Mouse (Mus musculus): ENCODE data around the gene Ciart.

DNA sequence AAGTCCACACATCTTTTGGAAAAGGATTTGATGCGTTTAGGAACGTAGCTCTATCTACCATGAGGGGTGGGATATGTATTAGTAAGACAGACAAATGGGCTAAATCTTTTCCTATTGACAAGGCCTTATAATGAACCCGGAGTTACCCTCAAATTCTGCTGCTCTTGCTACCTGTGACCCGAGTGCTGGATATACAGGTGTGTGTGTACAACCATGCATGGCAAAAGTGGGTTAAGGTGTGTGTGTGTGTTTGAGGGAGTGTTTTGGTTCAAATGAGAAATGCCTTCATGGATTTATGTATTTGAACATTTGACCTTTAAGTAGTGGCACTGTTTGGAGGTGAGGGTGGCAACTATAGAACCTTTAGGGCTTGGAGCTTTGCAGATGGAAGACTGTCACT lies 53.0 kb downstream of the Ciart start:
- TF ChIP-seq CTCF (IDR thresholded peaks at IDR 0.05; ENCODE audit: low read depth, low read length) = no peak
- TF ChIP-seq POLR2A (IDR thresholded peaks at IDR 0.05; ENCODE audit: insufficient read depth, low read length) = no peak
- TF ChIP-seq EP300 (IDR thresholded peaks at IDR 0.05; ENCODE audit: insufficient read depth, low read depth, low read length) = no peak

All from ES-Bruce4 (cell line).